Mouse (Mus musculus): Measurements from ENCODE around the gene Tmprss11a. TPM values are rescaled to one million over a fixed set of nuclear protein-coding genes. Genes with fewer than 3 reads are reported as not detected.

The Tmprss11a gene
- polyA plus RNA-seq (2015; fragmentation: Nextera tagmentation; extraction: Ambion mirVana): 0.10 TPM in 1 of 2 replicates, not detected in the other

GRCm38 (mm10) chr5:86468890-86469289, at the start of gene Tmprss11a:
Gene Tmprss11a, minus strand, starts transcription at chr5:86468990.
- Histone ChIP-seq H3K36me3 (ENCODE audit: control insufficient read depth, insufficient read depth, low read length) (no peaks in the 10 kb centered on the region), H3K4me1 (replicated peaks; ENCODE audit: control insufficient read depth, insufficient read depth, low read length) (no peaks in the 10 kb centered on the region), H3K4me2 (ENCODE audit: low read depth, low read length) (no peak within 1 kb of the TSS), H3K27me3 (ENCODE audit: control insufficient read depth, insufficient read depth, low read depth, low read length) (no peaks in the 10 kb centered on the region), H3K4me3 (ENCODE audit: low read length) (no peak within 1 kb of the TSS), H3K9ac (ENCODE audit: low read length) (no peak within 1 kb of the TSS), H3K9me3 (ENCODE audit: control insufficient read depth, low read length) (no peaks in the 10 kb centered on the region), H3K27ac (ENCODE audit: low read length) (no peak within 1 kb of the TSS)
- WGBS: 58% methylated on average over 4 of the region's 4 CpGs
- ATAC-seq (ENCODE audit: low read depth): no peak

GRCm38 (mm10) chr5:86518500-86518899, 49.7 kb upstream of the Tmprss11a start, which contains the start of gene Tmprss11g:
Gene Tmprss11g, minus strand, starts transcription at chr5:86518600.
- H3K9ac ChIP-seq (ENCODE audit: low read length): no peak within 1 kb of the TSS
- H3K27ac ChIP-seq (ENCODE audit: low read length): no peak within 1 kb of the TSS
- no peak within 1 kb of the TSS for H3K4me3 ChIP-seq (ENCODE audit: low read length)
- H3K36me3 ChIP-seq (ENCODE audit: control insufficient read depth, insufficient read depth, low read length): no peaks in the 10 kb centered on the region
- H3K9me3 ChIP-seq (ENCODE audit: control insufficient read depth, low read length): no peaks in the 10 kb centered on the region
- WGBS: 64% methylated on average over 9 of the region's 9 CpGs
- H3K4me1 ChIP-seq (replicated peaks; ENCODE audit: control insufficient read depth, insufficient read depth, low read length): no peaks in the 10 kb centered on the region
- no peak within 1 kb of the TSS for H3K4me2 ChIP-seq (ENCODE audit: low read depth, low read length)
- ATAC-seq (ENCODE audit: low read depth): no peak
- no peaks in the 10 kb centered on the region for H3K27me3 ChIP-seq (ENCODE audit: control insufficient read depth, insufficient read depth, low read depth, low read length)

GRCm38 (mm10) chr5:86511538-86511937, 42.7 kb upstream of the Tmprss11a start:
- H3K36me3 ChIP-seq (ENCODE audit: control insufficient read depth, insufficient read depth, low read length): no peaks in the 10 kb centered on the region
- no peaks in the 10 kb centered on the region for H3K4me1 ChIP-seq (replicated peaks; ENCODE audit: control insufficient read depth, insufficient read depth, low read length)
- no peak overlapping the region for H3K4me3 ChIP-seq (ENCODE audit: low read length)
- ATAC-seq (ENCODE audit: low read depth): no peak
- H3K27me3 ChIP-seq (ENCODE audit: control insufficient read depth, insufficient read depth, low read depth, low read length): no peaks in the 10 kb centered on the region
- H3K27ac ChIP-seq (ENCODE audit: low read length): no peak overlapping the region
- 69% methylated on average over 5 of the region's 5 CpGs for WGBS
- H3K9me3 ChIP-seq (ENCODE audit: control insufficient read depth, low read length): no peaks in the 10 kb centered on the region
- no peak overlapping the region for H3K9ac ChIP-seq (ENCODE audit: low read length)
- no peak overlapping the region for H3K4me2 ChIP-seq (ENCODE audit: low read depth, low read length)

DNA sequence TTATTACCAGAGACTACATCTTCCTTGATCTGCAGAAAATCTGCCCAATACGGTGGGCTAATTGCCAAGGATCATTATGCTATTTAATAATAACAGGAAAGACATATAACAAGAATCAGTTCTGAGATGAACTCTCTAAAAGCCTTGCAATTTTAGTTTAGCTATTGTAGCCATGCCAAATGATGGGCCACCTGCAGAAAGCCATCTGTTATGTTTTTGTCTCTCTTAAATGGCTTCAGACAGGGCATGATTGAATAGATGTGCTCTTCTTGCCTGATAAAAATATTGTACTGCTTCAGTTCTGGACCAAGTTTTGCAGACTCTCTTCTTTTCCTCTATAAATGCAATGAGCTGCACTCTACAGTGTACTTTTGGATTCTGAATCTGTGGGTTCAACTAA, 24.7 kb upstream of the Tmprss11a start:
- H3K27me3 ChIP-seq (ENCODE audit: control insufficient read depth, insufficient read depth, low read depth, low read length): no peaks in the 10 kb centered on the region
- H3K9ac ChIP-seq (ENCODE audit: low read length): no peak overlapping the region
- no peaks in the 10 kb centered on the region for H3K9me3 ChIP-seq (ENCODE audit: control insufficient read depth, low read length)
- no peak overlapping the region for H3K27ac ChIP-seq (ENCODE audit: low read length)
- no peaks in the 10 kb centered on the region for H3K36me3 ChIP-seq (ENCODE audit: control insufficient read depth, insufficient read depth, low read length)
- 58% methylated on average over 1 of the region's 1 CpGs for WGBS
- H3K4me3 ChIP-seq (ENCODE audit: low read length): no peak overlapping the region
- ATAC-seq (ENCODE audit: low read depth): no peak
- no peak overlapping the region for H3K4me2 ChIP-seq (ENCODE audit: low read depth, low read length)
- no peaks in the 10 kb centered on the region for H3K4me1 ChIP-seq (replicated peaks; ENCODE audit: control insufficient read depth, insufficient read depth, low read length)

GRCm38 (mm10) chr5:86482562-86482961, 13.8 kb upstream of the Tmprss11a start:
- no peaks in the 10 kb centered on the region for H3K4me1 ChIP-seq (replicated peaks; ENCODE audit: control insufficient read depth, insufficient read depth, low read length)
- no peak overlapping the region for H3K9ac ChIP-seq (ENCODE audit: low read length)
- H3K4me3 ChIP-seq (ENCODE audit: low read length): no peak overlapping the region
- no peak for ATAC-seq (ENCODE audit: low read depth)
- no peak overlapping the region for H3K27ac ChIP-seq (ENCODE audit: low read length)
- no peaks in the 10 kb centered on the region for H3K36me3 ChIP-seq (ENCODE audit: control insufficient read depth, insufficient read depth, low read length)
- H3K9me3 ChIP-seq (ENCODE audit: control insufficient read depth, low read length): no peaks in the 10 kb centered on the region
- H3K4me2 ChIP-seq (ENCODE audit: low read depth, low read length): no peak overlapping the region
- 49% methylated on average over 2 of the region's 2 CpGs for WGBS
- no peaks in the 10 kb centered on the region for H3K27me3 ChIP-seq (ENCODE audit: control insufficient read depth, insufficient read depth, low read depth, low read length)

DNA sequence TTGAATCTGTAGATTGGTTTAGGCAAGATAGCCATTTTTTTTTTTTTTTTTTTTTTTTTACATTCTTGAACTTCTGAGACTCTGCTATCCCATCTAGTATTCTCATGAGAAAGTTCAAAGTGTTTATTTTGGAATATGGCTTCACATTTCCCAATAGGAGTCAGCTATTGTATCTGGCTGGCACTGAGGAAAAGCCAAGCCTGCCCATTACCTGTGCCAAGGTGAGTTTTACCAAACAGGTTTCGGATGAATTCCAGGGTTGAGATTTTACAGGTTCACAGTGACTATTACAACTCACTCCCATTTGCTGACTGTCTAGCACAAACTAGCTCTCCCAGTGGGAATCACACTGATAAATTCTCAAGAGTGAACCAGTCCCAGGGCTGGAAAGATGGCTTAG, 13.2 kb upstream of the Tmprss11a start:
- no peak overlapping the region for H3K4me2 ChIP-seq (ENCODE audit: low read depth, low read length)
- no peaks in the 10 kb centered on the region for H3K27me3 ChIP-seq (ENCODE audit: control insufficient read depth, insufficient read depth, low read depth, low read length)
- H3K36me3 ChIP-seq (ENCODE audit: control insufficient read depth, insufficient read depth, low read length): no peaks in the 10 kb centered on the region
- WGBS: 81% methylated on average over 1 of the region's 1 CpGs
- no peaks in the 10 kb centered on the region for H3K4me1 ChIP-seq (replicated peaks; ENCODE audit: control insufficient read depth, insufficient read depth, low read length)
- no peak for ATAC-seq (ENCODE audit: low read depth)
- no peaks in the 10 kb centered on the region for H3K9me3 ChIP-seq (ENCODE audit: control insufficient read depth, low read length)
- H3K9ac ChIP-seq (ENCODE audit: low read length): no peak overlapping the region
- no peak overlapping the region for H3K4me3 ChIP-seq (ENCODE audit: low read length)
- H3K27ac ChIP-seq (ENCODE audit: low read length): no peak overlapping the region

DNA sequence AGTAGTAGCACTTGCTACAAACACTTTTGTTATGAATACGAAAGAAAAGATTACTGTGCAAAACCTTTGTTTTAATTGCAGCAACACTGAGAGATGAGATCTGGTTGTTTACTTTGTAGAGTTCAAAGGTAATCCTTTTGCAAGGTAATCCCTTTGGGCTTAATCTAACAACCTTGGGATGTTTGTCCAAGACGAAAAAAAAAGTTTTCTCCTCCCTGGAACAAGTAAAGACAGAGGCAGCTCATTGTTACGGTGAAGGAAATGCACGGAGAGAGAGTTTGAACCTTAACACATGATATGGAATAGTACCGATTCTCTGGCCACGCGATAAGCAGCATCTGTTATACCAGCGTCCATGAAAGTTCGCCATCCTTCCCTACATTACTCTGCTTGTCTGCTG, 5.1 kb upstream of the Tmprss11a start:
- WGBS: 67% methylated on average over 9 of the region's 9 CpGs
- ATAC-seq (ENCODE audit: low read depth): no peak
- H3K4me1 ChIP-seq (replicated peaks; ENCODE audit: control insufficient read depth, insufficient read depth, low read length): no peaks in the 10 kb centered on the region
- no peaks in the 10 kb centered on the region for H3K36me3 ChIP-seq (ENCODE audit: control insufficient read depth, insufficient read depth, low read length)
- H3K9me3 ChIP-seq (ENCODE audit: control insufficient read depth, low read length): no peaks in the 10 kb centered on the region
- no peaks in the 10 kb centered on the region for H3K27me3 ChIP-seq (ENCODE audit: control insufficient read depth, insufficient read depth, low read depth, low read length)
- H3K4me3 ChIP-seq (ENCODE audit: low read length): no peak overlapping the region
- no peak overlapping the region for H3K27ac ChIP-seq (ENCODE audit: low read length)
- no peak overlapping the region for H3K9ac ChIP-seq (ENCODE audit: low read length)
- no peak overlapping the region for H3K4me2 ChIP-seq (ENCODE audit: low read depth, low read length)

DNA sequence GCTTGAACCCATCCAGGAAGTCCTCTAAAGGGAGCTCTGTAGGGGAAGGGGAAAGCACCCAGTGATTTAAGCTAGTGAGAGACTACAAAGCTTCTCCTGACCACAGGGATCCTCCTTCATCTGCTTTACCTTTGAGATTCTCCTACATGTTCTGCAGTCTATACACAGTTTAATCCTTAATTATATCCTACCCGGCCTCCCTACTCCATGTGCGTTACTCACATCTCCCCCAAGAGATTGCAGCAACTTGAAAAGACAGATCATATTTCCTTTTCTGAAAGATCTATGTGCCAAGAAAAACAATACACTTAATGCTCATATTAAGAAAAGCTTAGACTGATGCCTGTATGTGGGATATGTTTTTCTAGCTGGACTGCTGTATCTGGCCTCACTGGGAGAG, 29.5 kb downstream of the Tmprss11a start:
- Histone ChIP-seq H3K36me3 (ENCODE audit: control insufficient read depth, insufficient read depth, low read length) (no peaks in the 10 kb centered on the region), H3K4me3 (ENCODE audit: low read length) (no peak overlapping the region), H3K4me2 (ENCODE audit: low read depth, low read length) (no peak overlapping the region), H3K27me3 (ENCODE audit: control insufficient read depth, insufficient read depth, low read depth, low read length) (no peaks in the 10 kb centered on the region), H3K27ac (ENCODE audit: low read length) (no peak overlapping the region), H3K4me1 (replicated peaks; ENCODE audit: control insufficient read depth, insufficient read depth, low read length) (no peaks in the 10 kb centered on the region), H3K9ac (ENCODE audit: low read length) (no peak overlapping the region), H3K9me3 (ENCODE audit: control insufficient read depth, low read length) (no peaks in the 10 kb centered on the region)
- ATAC-seq (ENCODE audit: low read depth): no peak
- WGBS: 67% methylated on average over 2 of the region's 2 CpGs

GRCm38 (mm10) chr5:86438548-86438947, 30.2 kb downstream of the Tmprss11a start:
- no peaks in the 10 kb centered on the region for H3K4me1 ChIP-seq (replicated peaks; ENCODE audit: control insufficient read depth, insufficient read depth, low read length)
- H3K27ac ChIP-seq (ENCODE audit: low read length): no peak overlapping the region
- no peaks in the 10 kb centered on the region for H3K36me3 ChIP-seq (ENCODE audit: control insufficient read depth, insufficient read depth, low read length)
- no peak overlapping the region for H3K4me2 ChIP-seq (ENCODE audit: low read depth, low read length)
- H3K4me3 ChIP-seq (ENCODE audit: low read length): no peak overlapping the region
- H3K27me3 ChIP-seq (ENCODE audit: control insufficient read depth, insufficient read depth, low read depth, low read length): no peaks in the 10 kb centered on the region
- ATAC-seq (ENCODE audit: low read depth): no peak
- H3K9ac ChIP-seq (ENCODE audit: low read length): no peak overlapping the region
- H3K9me3 ChIP-seq (ENCODE audit: control insufficient read depth, low read length): no peaks in the 10 kb centered on the region

GRCm38 (mm10) chr5:86432697-86433096, 36.1 kb downstream of the Tmprss11a start:
- ATAC-seq (ENCODE audit: low read depth): no peak
- H3K9me3 ChIP-seq (ENCODE audit: control insufficient read depth, low read length): no peaks in the 10 kb centered on the region
- H3K36me3 ChIP-seq (ENCODE audit: control insufficient read depth, insufficient read depth, low read length): no peaks in the 10 kb centered on the region
- no peak overlapping the region for H3K4me2 ChIP-seq (ENCODE audit: low read depth, low read length)
- H3K4me1 ChIP-seq (replicated peaks; ENCODE audit: control insufficient read depth, insufficient read depth, low read length): no peaks in the 10 kb centered on the region
- no peaks in the 10 kb centered on the region for H3K27me3 ChIP-seq (ENCODE audit: control insufficient read depth, insufficient read depth, low read depth, low read length)
- no peak overlapping the region for H3K4me3 ChIP-seq (ENCODE audit: low read length)
- no peak overlapping the region for H3K9ac ChIP-seq (ENCODE audit: low read length)
- H3K27ac ChIP-seq (ENCODE audit: low read length): no peak overlapping the region
- 0% methylated on average over 2 of the region's 2 CpGs for WGBS
